Mouse (Mus musculus): Measurements from ENCODE around the gene Galntl5. TPM values are rescaled to one million over a fixed set of nuclear protein-coding genes. Genes with fewer than 3 reads are reported as not detected.

Galntl5 gene
- total and polyA plus RNA-seq, 3 experiments: not detected

- no peak for DNase-seq (ENCODE audit: extremely low read depth)
- Histone ChIP-seq H3K4me2 (ENCODE audit: insufficient read depth, low read depth, poor library complexity, severe bottlenecking) (no peak overlapping the region), H3K27me3 (replicated peaks) (peaks cover 2% of the 10 kb centered on the region), H3K27ac (ENCODE audit: insufficient read depth, low read depth) (no peak overlapping the region), H3K4me1 (ENCODE audit: control insufficient read depth in 1 of 2, insufficient read depth in 2 of 2) (no peaks in the 10 kb centered on the region), H3K36me3 (replicated peaks in 1 of 2; ENCODE audit: control insufficient read depth in 1 of 2, insufficient read depth in 1 of 2, low read length in 1 of 2) (no peaks in the 10 kb centered on the region), H3K9ac (ENCODE audit: insufficient read depth, low read depth) (no peak overlapping the region), H3K79me2 (replicated peaks; ENCODE audit: control insufficient read depth, extremely low read depth, insufficient read depth, poor library complexity, severe bottlenecking) (no peaks in the 10 kb centered on the region), H3K9me3 (replicated peaks; ENCODE audit: low read length) (peaks cover 2% of the 10 kb centered on the region), H3K4me3 (replicated peaks in 1 of 3; ENCODE audit: low read depth in 2 of 3, low read length in 2 of 3, poor library complexity in 1 of 3) (no peak overlapping the region)
- in situ Hi-C loops (cut with MboI; ENCODE audit: low pct_ligation_motif_present, low pct_unique_long_range_greater_than_20kb, low sequenced_read_pairs): no loop called here
- dilution Hi-C loops (cut with MboI; ENCODE audit: extremely low pct_ligation_motif_present, extremely low pct_unique_long_range_greater_than_20kb, low sequenced_read_pairs): no loop called here
- TF ChIP-seq SIN3A (IDR thresholded peaks at IDR 0.05; ENCODE audit: low read length) (no peak), ZNF384 (IDR thresholded peaks at IDR 0.05; ENCODE audit: low read depth, low read length) (no peak), UBTF (IDR thresholded peaks at IDR 0.05; ENCODE audit: low read depth, low read length) (no peak), ELF1 (IDR thresholded peaks at IDR 0.05; ENCODE audit: low read depth, low read length) (no peak), CTCF (conservative IDR thresholded peaks at IDR 0.05 in 1 of 2, IDR thresholded peaks at IDR 0.05 in 1 of 2; ENCODE audit: low read depth in 2 of 2, low read length in 2 of 2) (no peak), MXI1 (IDR thresholded peaks at IDR 0.05; ENCODE audit: low read depth, low read length) (no peak), POLR2A (IDR thresholded peaks at IDR 0.05; ENCODE audit: low read depth, low read length) (no peak), USF1 (IDR thresholded peaks at IDR 0.05; ENCODE audit: low read depth, low read length) (no peak), JUN (IDR thresholded peaks at IDR 0.05; ENCODE audit: insufficient read depth, low read depth, low read length) (no peak), EP300 (IDR thresholded peaks at IDR 0.05; ENCODE audit: low read length) (no peak), TCF12 (IDR thresholded peaks at IDR 0.05; ENCODE audit: low read depth, low read length) (no peak)
These were observed 26.4 kb upstream of the Galntl5 start for GRCm38 (mm10) chr5:25154823-25155222.

- no peaks in the 10 kb centered on the region for H3K4me1 ChIP-seq (ENCODE audit: control insufficient read depth in 1 of 2, insufficient read depth in 2 of 2)
- no peak overlapping the region for H3K27ac ChIP-seq (ENCODE audit: insufficient read depth, low read depth)
- peaks cover 2% of the 10 kb centered on the region for H3K9me3 ChIP-seq (replicated peaks; ENCODE audit: low read length)
- H3K27me3 ChIP-seq (replicated peaks): peaks cover 2% of the 10 kb centered on the region
- TF ChIP-seq HCFC1 (IDR thresholded peaks at IDR 0.05; ENCODE audit: low read depth, low read length): no peak
- no peak for TF ChIP-seq NELFE (IDR thresholded peaks at IDR 0.05; ENCODE audit: low read depth, low read length)
- TF ChIP-seq SIN3A (IDR thresholded peaks at IDR 0.05; ENCODE audit: low read length): no peak
- TF ChIP-seq CTCF (conservative IDR thresholded peaks at IDR 0.05 in 1 of 2, IDR thresholded peaks at IDR 0.05 in 1 of 2; ENCODE audit: low read depth in 2 of 2, low read length in 2 of 2): no peak
- TF ChIP-seq GABPA (IDR thresholded peaks at IDR 0.05; ENCODE audit: insufficient replicate concordance, low read depth, low read length): no peak
- no peak for TF ChIP-seq ZC3H11A (IDR thresholded peaks at IDR 0.05; ENCODE audit: low read depth, low read length)
- no peak for TF ChIP-seq ZKSCAN1 (IDR thresholded peaks at IDR 0.05; ENCODE audit: borderline replicate concordance, low read depth, low read length)
- no peak for TF ChIP-seq ELF1 (IDR thresholded peaks at IDR 0.05; ENCODE audit: low read depth, low read length)
- no peak for TF ChIP-seq TBP (conservative IDR thresholded peaks at IDR 0.05; ENCODE audit: low read depth, low read length)
- no peak for TF ChIP-seq IRF4 (IDR thresholded peaks at IDR 0.05; ENCODE audit: low read depth, low read length)
- TF ChIP-seq RAD21 (IDR thresholded peaks at IDR 0.05; ENCODE audit: low read depth, low read length): no peak
- TF ChIP-seq USF1 (IDR thresholded peaks at IDR 0.05; ENCODE audit: low read depth, low read length): no peak
- TF ChIP-seq TCF12 (IDR thresholded peaks at IDR 0.05; ENCODE audit: low read depth, low read length): no peak
- in situ Hi-C loops (cut with MboI; ENCODE audit: low pct_ligation_motif_present, low pct_unique_long_range_greater_than_20kb, low sequenced_read_pairs): no loop called here
- H3K36me3 ChIP-seq (replicated peaks in 1 of 2; ENCODE audit: control insufficient read depth in 1 of 2, insufficient read depth in 1 of 2, low read length in 1 of 2): no peaks in the 10 kb centered on the region
- H3K4me3 ChIP-seq (replicated peaks in 1 of 3; ENCODE audit: low read depth in 2 of 3, low read length in 2 of 3, poor library complexity in 1 of 3): no peak overlapping the region
- no peak overlapping the region for H3K4me2 ChIP-seq (ENCODE audit: insufficient read depth, low read depth, poor library complexity, severe bottlenecking)
- H3K9ac ChIP-seq (ENCODE audit: insufficient read depth, low read depth): no peak overlapping the region
- H3K79me2 ChIP-seq (replicated peaks; ENCODE audit: control insufficient read depth, extremely low read depth, insufficient read depth, poor library complexity, severe bottlenecking): no peaks in the 10 kb centered on the region
- no peak for DNase-seq (ENCODE audit: extremely low read depth)
- dilution Hi-C loops (cut with MboI; ENCODE audit: extremely low pct_ligation_motif_present, extremely low pct_unique_long_range_greater_than_20kb, low sequenced_read_pairs): no loop called here
These were observed 25.9 kb upstream of the Galntl5 start for GRCm38 (mm10) chr5:25155351-25155750.
